In the genomic region with DNA sequence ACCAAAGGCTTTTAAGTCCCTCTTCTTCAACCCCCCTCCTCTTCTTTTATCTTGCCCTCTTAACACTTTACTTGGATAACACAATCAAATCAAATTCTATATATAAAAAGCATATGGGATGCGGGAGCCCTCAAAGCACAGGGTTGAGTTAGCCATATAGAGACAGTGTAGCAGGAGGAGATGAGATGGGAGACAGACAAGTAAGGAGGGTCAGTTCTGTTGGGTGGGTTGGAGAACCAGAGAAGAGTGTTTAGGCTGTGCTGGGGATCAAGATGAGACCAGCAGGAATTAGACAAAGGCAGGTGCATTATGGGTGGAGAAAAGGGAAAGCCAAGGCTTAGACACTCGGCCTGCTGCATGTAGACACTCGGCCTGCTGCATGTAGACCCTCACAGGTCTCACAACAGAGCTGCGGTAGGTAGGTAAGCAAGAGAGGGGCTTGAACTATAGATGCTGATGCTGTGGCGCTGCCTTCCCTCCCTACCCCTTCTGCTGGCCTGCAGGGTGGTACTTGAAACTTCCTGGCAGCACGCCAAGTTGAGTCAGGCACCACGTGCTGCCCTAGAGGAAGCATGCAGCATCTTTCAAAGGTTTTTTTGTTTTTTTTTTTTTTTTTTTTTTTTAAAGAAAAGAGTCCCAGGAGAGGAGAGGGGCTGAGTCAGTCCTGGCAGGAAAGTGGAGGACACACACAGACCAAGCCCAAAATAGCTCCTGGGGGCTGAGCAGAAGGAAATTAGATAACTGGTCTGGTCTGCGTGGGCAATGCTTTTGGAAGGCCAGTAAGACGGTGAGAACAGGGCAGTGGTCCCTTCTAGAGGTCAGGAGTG, we compare ENCODE assay signal across 8 mouse cellular contexts.
A peak's percentile ranks its signal among the peaks of the same experiment; 100 is the strongest.
DNase-seq lines count a peak whose midpoint lies in the region; ATAC-seq and TF ChIP-seq lines count a peak whose summit lies in the region.

No protein-coding gene starts in this region.

- H3K36me3 ChIP-seq in MEL (ENCODE audit: control insufficient read depth in 1 of 2, insufficient read depth in 2 of 2, low read length in 2 of 2): no peaks in the 10 kb centered on the region
- no peaks in the 10 kb centered on the region for H3K36me3 ChIP-seq in heart, adult 2 months (ENCODE audit: control insufficient read depth, insufficient read depth, low read length)
- no peaks in the 10 kb centered on the region for H3K36me3 ChIP-seq in kidney, adult 2 months (ENCODE audit: control insufficient read depth, insufficient read depth, low read length)

- peaks cover 0 to 4% of the 10 kb centered on the region in 2 experiments; a peak in 2 of 4 replicates for H3K27me3 ChIP-seq in MEL (ENCODE audit: control insufficient read depth in 1 of 2, insufficient read depth in 2 of 2, low read length in 2 of 2)
- H3K27me3 ChIP-seq in heart, adult 2 months (ENCODE audit: control insufficient read depth, insufficient read depth, low read length): no peaks in the 10 kb centered on the region
- H3K27me3 ChIP-seq in kidney, adult 2 months (replicated peaks; ENCODE audit: control insufficient read depth, insufficient read depth, low read length): no peaks in the 10 kb centered on the region

- DNase-seq in CD4-positive, CD25-positive, alpha-beta regulatory T cell, adult 2 months (ENCODE audit: low read depth, low spot score): peak; percentile 44
- peak; percentile 38 for DNase-seq in MEL (ENCODE audit: low read depth, low spot score)
- DNase-seq in cerebellum, postnatal 4 days (ENCODE audit: low spot score in 2 of 2): peak; percentile 27 to 71
- DNase-seq in heart, adult 2 months: peak; percentile 62 to 67
- peak; percentile 40 for DNase-seq in kidney, adult 2 months
- peak; percentile 78 for DNase-seq in lung, postnatal 14 days
- peak; percentile 80 for DNase-seq in right cerebral cortex, postnatal 14 days

- H3K79me2 ChIP-seq in MEL (ENCODE audit: control insufficient read depth, insufficient read depth, low read length, poor library complexity): no peaks in the 10 kb centered on the region
- no peaks in the 10 kb centered on the region for H3K79me2 ChIP-seq in heart, adult 2 months (replicated peaks; ENCODE audit: control insufficient read depth, insufficient read depth, low read length)

- no peak for ATAC-seq in CD4-positive, CD25-positive, alpha-beta regulatory T cell, adult 4 months

- no peak for TF ChIP-seq CTCF in MEL (IDR thresholded peaks at IDR 0.05 in 2 of 3, conservative IDR thresholded peaks at IDR 0.05 in 1 of 3; ENCODE audit: control insufficient read depth in 1 of 3, insufficient read depth in 1 of 3, low read depth in 2 of 3, low read length in 3 of 3, poor library complexity in 1 of 3, severe bottlenecking in 1 of 3)
- TF ChIP-seq CTCF in heart, adult 2 months (IDR thresholded peaks at IDR 0.05): peak; percentile 33
- TF ChIP-seq CTCF in kidney, adult 2 months (conservative IDR thresholded peaks at IDR 0.05; ENCODE audit: insufficient read depth, insufficient read length, low read depth, low read length): no peak

- H3K4me1 ChIP-seq in MEL (ENCODE audit: control insufficient read depth in 1 of 2, insufficient read depth in 2 of 2, low read length in 2 of 2): no peaks in the 10 kb centered on the region
- peaks cover 8% of the 10 kb centered on the region for H3K4me1 ChIP-seq in heart, adult 2 months (ENCODE audit: control insufficient read depth, insufficient read depth, low read length)
- peaks cover 3% of the 10 kb centered on the region; the same call in 1 of the 2 replicates for H3K4me1 ChIP-seq in kidney, adult 2 months (ENCODE audit: control insufficient read depth, insufficient read depth, low read length)

- no peak overlapping the region for H3K9ac ChIP-seq in MEL (ENCODE audit: control insufficient read depth, low read depth, low read length, poor library complexity, severe bottlenecking)
- H3K9ac ChIP-seq in heart, adult 2 months (ENCODE audit: low read depth, low read length): no peak overlapping the region

- H3K27ac ChIP-seq in MEL (ENCODE audit: control insufficient read depth, low read depth, low read length): no peak overlapping the region
- peak overlapping the region; percentile 33 for H3K27ac ChIP-seq in heart, adult 2 months
- no peak overlapping the region for H3K27ac ChIP-seq in kidney, adult 2 months (ENCODE audit: insufficient read depth, low read depth, low read length)

- WGBS in heart, adult 2 months: 32% methylated on average over 9 of the region's 9 CpGs
- 57% methylated on average over 9 of the region's 9 CpGs for WGBS in kidney, adult 2 months

- H3K4me3 ChIP-seq in MEL (ENCODE audit: control insufficient read depth in 1 of 2, insufficient read depth in 1 of 2, low read depth in 2 of 2, low read length in 2 of 2): no peak overlapping the region
- no peak overlapping the region for H3K4me3 ChIP-seq in heart, adult 2 months
- H3K4me3 ChIP-seq in kidney, adult 2 months (ENCODE audit: insufficient read depth, low read depth, low read length): no peak overlapping the region

- no peak for TF ChIP-seq EP300 in MEL (IDR thresholded peaks at IDR 0.05; ENCODE audit: low read depth in 1 of 2, low read length in 2 of 2)
- TF ChIP-seq EP300 in heart, adult 2 months (IDR thresholded peaks at IDR 0.05; ENCODE audit: insufficient read depth, low read depth, low read length): 0 out of 2 replicates have a peak, but pooled peaks have one; percentile 16

- intact Hi-C loops in heart, adult 2 months (cut with DNase I): no loop called here

- no peak for TF ChIP-seq POLR2A in MEL (IDR thresholded peaks at IDR 0.05; ENCODE audit: control insufficient read depth in 1 of 2, insufficient read depth in 1 of 2, low read depth in 1 of 2, low read length in 2 of 2, poor library complexity in 1 of 2)
- TF ChIP-seq POLR2A in heart, adult 2 months (IDR thresholded peaks at IDR 0.05; ENCODE audit: insufficient read depth, low read depth, low read length): no peak
- TF ChIP-seq POLR2A in kidney, adult 2 months (IDR thresholded peaks at IDR 0.05; ENCODE audit: low read depth, low read length): no peak

- H3K9me3 ChIP-seq in MEL (replicated peaks; ENCODE audit: insufficient read depth, low read length): no peaks in the 10 kb centered on the region

- no peak for TF ChIP-seq RAD21 in MEL (IDR thresholded peaks at IDR 0.05; ENCODE audit: low read depth, low read length)

TF ChIP-seq in MEL, 35 proteins besides CTCF, POLR2A, EP300 and RAD21:
- peak; percentile 47; the same call in 1 of the 2 replicates for TF ChIP-seq ZNF384 (IDR thresholded peaks at IDR 0.05; ENCODE audit: low read depth, low read length)
- no peak for TF ChIP-seq POLR2AphosphoS5 (IDR thresholded peaks at IDR 0.05; ENCODE audit: borderline replicate concordance, low read depth, low read length)
TF ChIP-seq in MEL: peak in this region for 1.
